Mouse (Mus musculus): ENCODE data around the gene Sectm1a.
"Not testable (repeated sequence)": the region's sequence is repeated elsewhere in the genome, so short reads cannot be mapped to it uniquely, and the experiment has no call there.

Gene Sectm1a

GRCm38 (mm10) chr11:121089756-121090546, 8.9 kb upstream of the Sectm1a start:
- no peak for DNase-seq (ENCODE audit: low spot score)

DNA sequence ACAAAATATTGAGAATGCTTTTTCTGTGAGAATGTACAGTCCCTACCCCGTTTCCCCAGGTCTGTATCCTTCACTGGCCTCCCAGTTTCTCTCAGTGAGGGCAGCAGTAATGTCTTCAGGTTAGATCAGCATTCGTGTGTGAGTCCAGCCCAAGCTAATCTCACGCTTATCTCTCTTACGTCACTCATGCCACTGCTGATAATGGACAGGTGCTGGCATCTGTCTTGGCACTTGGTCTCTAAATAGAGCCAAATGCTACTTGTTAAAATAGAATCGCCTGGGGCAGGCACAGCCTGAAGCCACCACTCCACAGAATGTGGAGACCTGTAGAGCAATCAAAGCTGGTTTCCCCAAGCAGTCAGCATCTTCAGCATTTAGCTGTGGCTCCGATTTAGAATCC, 8.0 kb upstream of the Sectm1a start:
- DNase-seq (ENCODE audit: low spot score), result no peak

DNA sequence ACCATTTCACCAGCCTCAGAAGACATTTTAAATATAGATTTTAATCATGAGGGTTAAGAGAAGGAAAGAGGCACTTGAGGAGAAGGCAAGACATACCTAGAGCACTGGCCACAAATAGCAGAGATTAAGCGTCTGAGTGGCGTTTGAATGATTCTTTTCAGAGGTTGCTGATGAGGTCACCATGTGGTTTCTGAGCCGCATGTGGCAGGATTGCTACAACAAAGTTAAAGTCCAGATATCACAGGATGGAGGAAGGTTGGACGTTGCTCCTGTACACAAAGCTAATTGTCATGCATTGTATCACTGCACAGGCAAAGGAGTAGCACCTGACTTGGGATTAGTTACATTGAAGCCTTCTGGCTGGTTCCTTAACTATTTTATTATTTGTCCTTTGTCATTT, 5.3 kb upstream of the Sectm1a start:
- DNase-seq (ENCODE audit: low spot score), result no peak

GRCm38 (mm10) chr11:121085181-121085580, 4.2 kb upstream of the Sectm1a start:
- no peak for DNase-seq (ENCODE audit: low spot score)

GRCm38 (mm10) chr11:121082857-121083500, 2.0 kb upstream of the Sectm1a start:
- DNase-seq (ENCODE audit: low spot score), result no peak

DNA sequence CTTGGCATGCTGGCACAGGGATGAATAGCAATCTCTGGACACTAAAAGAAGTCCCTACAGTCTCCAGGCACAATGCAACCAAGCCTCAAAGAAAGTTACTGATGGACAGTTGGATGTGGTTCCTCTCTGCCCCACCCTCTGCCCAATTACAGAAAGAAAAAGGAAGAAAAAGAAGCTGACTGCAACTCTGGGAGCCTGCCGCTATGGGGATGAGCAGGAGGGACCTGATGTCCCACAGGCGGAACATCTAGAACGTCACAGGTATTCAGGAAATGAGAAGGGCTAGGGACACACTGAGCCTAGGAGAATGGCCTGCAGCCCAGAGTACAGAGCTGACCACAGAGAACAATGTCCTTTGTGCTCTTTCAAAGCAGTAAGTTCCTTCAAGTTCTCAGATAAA, 1.2 kb upstream of the Sectm1a start:
- DNase-seq (ENCODE audit: low spot score), result no peak

GRCm38 (mm10) chr11:121080330-121080729, 690 bp downstream of the Sectm1a start:
- no peak for DNase-seq (ENCODE audit: low spot score)

GRCm38 (mm10) chr11:121075655-121076054, 5.4 kb downstream of the Sectm1a start:
- no peak for DNase-seq (ENCODE audit: low spot score)

- DNase-seq (ENCODE audit: low spot score), result not testable (repeated sequence)
These were observed 11.4 kb downstream of the Sectm1a start for GRCm38 (mm10) chr11:121069662-121070061.

GRCm38 (mm10) chr11:121067895-121068294, 13.1 kb downstream of the Sectm1a start:
- DNase-seq (ENCODE audit: low spot score), result no peak

DNA sequence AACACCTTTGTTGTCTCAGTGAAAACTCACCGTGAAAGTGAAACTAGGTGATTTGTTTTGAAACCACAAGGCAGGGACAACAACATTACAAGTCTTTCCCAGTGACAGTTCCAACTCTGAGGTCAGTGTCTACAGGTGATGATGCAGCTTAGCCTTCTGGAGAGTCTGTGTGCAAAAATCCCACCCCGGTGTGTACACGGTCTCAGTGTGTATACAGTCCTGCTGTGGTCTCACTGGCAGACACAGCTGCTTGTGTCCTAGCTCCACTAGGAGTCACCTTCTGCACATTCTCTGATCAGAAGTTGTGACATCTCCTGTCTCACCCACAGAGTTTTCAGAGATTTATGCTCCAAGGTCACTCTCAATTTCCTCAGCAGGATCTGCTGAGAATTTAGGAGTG, 16.8 kb downstream of the Sectm1a start:
- DNase-seq (ENCODE audit: low spot score), result no peak

DNA sequence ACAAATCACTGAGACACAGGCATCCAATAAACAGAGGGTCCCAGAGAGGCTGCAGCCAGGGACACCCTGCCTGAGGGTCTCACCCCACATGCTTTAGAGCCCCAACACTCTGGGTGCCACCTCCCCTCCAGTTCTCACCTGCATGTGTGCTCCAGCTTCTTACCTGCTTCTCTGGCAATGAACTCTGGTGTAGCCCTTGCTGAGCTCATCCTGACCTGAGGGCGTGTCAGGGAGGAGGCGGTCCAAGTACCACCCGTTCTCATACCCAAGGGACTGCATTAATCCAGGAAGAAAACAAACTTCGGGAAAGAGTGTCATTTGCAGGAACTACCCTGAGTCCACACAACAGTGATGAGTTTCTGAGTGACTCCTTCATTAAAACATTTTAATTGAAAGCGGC, 17.6 kb downstream of the Sectm1a start, which contains the start of gene Sectm1b:
Gene Sectm1b (minus strand): TSS at position 191 of the 400 bp plus-strand sequence.
- no peak for DNase-seq (ENCODE audit: low spot score)

DNA sequence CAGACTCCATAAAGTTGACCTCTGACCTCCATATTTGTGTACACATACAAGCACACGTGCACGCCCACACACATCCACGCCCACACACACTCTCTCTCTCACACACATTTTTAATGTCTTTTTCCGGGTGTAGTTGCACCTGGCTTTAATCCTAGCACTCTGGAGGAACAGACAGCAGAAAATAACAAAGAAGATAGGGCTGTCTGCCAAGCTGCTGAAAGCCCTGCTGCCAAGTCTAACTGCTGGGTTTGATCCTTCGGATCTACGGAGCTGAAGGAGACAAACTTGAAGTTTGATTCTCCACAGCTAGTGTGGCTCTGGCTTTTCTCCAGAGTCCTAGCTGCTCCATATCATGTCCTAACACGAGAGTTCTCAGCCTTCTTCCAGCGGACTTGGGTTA, 19.4 kb downstream of the Sectm1a start:
- no peak for DNase-seq (ENCODE audit: low spot score)

- not testable (repeated sequence) for DNase-seq (ENCODE audit: low spot score)
These were observed 20.5 kb downstream of the Sectm1a start for GRCm38 (mm10) chr11:121060401-121061067.

DNA sequence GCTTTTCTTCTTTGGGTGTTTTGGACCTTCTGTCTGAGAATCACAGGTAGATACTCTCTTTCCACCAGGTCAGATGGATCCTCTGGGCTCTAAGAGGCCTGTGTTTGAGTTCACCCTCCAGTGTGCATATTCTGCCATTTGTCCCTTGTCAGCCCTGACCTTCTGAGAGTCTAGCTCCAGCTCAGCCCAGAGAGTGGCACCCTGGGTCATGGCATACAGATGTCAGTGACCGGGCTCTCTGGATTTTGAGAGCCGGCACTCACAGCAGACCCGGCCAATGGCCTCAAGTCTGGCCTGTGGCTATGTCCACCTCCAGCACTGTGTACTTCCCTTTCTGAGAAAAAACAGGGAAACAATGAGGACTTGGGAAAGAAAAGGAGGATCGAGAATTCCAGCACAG, 21.5 kb downstream of the Sectm1a start:
- no peak for DNase-seq (ENCODE audit: low spot score)

DNA sequence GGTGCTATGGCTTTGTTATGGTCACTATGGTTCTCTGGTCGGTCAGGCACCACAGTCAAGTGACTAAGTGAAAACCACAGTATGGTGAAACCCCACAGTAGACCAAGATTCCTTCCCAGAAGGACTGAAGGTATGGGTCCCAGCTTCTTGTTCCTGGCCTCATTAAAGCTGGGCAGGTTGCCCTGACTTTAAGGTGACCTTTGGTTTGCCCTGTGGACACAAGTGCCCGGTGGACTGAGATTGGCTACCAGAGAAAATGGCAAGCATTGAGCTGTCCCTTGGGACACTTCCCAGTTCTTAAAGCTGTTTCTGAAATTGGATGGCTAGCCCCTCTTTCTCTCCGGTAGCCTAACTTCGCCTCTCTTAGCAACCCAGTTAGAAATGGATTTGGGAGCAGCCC, 22.1 kb downstream of the Sectm1a start:
- no peak for DNase-seq (ENCODE audit: low spot score)

GRCm38 (mm10) chr11:121058122-121058521, 22.9 kb downstream of the Sectm1a start:
- DNase-seq (ENCODE audit: low spot score), result no peak

GRCm38 (mm10) chr11:121056536-121057236, 24.3 kb downstream of the Sectm1a start:
- DNase-seq (ENCODE audit: low spot score), result no peak

DNA sequence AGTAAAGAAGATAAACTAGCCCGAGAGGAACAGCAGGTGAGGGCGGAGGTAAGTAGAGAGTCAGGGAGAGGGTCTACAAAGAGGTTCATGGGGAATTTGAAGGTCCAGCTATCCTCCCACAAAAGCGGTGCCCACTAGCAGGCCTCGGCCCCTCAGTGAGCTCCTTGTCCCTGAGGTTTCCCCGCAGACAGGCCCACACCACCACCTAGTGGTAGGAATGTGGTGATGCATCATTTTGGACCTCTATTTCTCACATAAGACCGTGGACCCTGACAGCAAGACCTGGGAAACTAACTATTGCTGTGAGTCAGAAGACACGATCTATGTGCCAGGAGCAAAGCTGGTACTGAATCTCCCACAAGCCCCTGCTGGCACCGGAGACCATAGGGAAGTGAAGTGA, 27.5 kb downstream of the Sectm1a start:
- DNase-seq (ENCODE audit: low spot score), result peak; percentile 74

DNA sequence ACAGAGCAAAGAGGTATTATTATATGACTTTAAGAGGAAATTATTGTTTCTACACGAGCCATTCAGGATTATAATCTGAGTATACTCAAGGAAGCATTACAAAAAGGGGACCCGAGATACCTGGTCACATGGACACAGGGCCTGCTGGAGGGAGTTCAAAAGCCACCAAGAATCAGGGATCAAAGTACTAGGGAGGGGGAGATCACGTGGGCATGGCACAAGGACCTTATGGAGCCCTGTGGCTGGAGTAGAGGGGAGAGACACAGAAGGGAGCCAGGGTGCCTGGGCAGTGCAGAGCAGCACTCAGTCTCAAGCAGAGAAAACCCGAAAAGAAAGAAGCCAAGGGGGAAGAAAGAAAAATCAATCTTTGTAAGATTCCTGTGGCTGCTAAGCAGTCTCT, 28.6 kb downstream of the Sectm1a start:
- DNase-seq (ENCODE audit: low spot score), result no peak

DNA sequence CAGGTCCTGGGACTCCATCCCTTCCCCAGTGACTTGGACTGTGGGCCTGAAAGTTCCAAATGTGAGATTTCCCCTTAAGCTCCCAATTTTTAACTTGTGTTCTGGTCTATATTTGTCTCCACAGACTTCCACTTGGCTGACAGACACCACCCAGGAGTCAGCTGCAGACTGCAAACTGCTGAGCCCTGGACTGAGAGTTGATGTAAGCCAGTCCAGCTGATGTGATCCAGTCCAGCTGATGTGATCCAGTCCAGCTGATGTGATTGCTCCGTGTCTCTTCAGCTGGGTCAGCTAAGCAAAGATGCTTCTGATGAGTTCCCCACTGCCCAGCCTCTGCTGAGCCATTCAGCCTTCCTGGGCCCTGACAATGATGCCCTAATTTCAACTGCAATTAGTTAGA, 29.2 kb downstream of the Sectm1a start:
- no peak for DNase-seq (ENCODE audit: low spot score)

DNA sequence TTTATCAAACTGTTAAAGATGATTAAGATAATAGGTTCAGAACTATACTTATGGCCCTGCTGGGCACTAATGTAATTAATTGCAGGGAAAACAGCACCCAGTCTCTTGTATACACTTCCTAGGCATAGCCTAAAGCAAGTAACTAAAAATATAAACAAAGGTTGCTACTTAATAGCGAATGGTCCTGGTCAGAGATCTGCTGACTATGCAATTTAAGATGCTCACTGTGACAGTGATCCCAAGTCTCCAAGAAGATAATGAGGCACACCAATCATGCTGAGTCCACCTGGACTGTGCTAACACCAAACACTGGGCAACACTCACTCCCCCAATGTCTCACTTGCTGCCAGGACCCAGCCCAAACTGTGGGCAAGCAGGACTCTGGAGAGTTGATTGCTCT, 31.2 kb downstream of the Sectm1a start:
- no peak for DNase-seq (ENCODE audit: low spot score)

All from ovary, postnatal 36 days (tissue).